Mouse (Mus musculus): ENCODE measurements at regions not wholly inside any gene's neighbourhood (a gene's known extent, or its start where the extent isn't known, plus 50 kb on each side); places are given as distances from the start of the nearest gene placed in this dataset.
"Not testable (repeated sequence)": the region's sequence is repeated elsewhere in the genome, so short reads cannot be mapped to it uniquely, and the experiment has no call there.

DNA sequence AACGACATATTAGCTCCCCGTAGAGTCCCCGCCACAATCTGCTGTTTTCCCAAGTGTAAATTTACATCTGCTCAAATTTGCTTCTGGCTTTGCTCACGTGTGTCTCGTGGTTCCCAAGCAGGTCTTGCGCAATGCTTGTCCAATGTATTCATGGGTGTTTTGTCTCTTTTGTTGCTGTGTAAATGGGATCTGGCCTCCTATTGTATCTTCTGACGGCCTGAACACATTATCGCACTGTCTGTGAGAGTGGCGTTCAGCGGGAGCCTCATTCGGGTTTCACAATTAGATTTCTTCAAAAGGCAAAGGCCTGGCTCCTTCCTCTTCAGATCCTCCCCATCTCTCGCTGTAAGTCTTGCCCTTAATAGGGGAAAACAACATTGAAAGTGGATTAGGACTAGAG lies 274.5 kb downstream of the Fam19a5 start:
- no peak for DNase-seq (ENCODE audit: low spot score in 2 of 2)
- intact Hi-C loops (cut with DNase I): no loop called here

DNA sequence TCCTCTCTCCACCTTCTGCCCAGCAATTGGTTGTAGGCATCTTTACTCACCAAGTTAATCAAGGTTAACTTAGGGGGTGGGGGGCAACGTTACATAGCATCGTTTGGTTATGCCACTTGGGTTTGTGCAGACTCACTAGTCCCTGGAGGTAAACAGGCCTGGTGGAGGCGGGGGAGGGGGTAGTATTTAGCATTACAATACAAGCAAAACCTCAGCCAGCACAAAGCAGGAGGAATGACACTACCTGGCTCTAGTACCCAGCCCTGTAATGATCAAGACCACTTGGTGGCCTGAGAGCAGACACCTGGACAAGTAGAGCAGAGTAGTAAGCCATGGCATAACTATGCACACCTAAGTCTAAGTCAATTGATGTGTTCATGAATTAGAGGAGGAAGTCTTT lies 298.0 kb downstream of the Fam19a5 start:
- DNase-seq (ENCODE audit: low spot score in 2 of 2): no peak
- intact Hi-C loops (cut with DNase I): no loop called here

DNA sequence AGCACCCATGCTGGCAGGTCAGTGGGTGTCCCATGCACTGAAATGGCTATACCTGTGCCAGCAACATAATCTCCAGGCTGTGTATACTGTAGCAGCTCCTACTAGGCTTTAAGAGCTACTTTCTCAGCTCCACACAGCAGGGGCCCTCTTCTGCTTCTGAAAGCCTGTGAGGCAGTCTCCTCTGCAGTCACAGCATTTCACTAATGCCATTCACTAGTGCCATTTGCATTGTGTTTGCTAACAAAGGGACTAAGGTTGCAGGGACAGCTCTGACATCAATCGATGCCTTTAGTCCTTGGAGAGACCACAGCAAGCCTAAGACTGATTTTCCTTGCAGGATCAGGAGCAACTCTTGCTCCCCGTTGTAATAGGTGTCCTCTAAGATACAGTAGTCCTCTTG lies 315.0 kb downstream of the Fam19a5 start:
- intact Hi-C loops (cut with DNase I): no loop called here

DNA sequence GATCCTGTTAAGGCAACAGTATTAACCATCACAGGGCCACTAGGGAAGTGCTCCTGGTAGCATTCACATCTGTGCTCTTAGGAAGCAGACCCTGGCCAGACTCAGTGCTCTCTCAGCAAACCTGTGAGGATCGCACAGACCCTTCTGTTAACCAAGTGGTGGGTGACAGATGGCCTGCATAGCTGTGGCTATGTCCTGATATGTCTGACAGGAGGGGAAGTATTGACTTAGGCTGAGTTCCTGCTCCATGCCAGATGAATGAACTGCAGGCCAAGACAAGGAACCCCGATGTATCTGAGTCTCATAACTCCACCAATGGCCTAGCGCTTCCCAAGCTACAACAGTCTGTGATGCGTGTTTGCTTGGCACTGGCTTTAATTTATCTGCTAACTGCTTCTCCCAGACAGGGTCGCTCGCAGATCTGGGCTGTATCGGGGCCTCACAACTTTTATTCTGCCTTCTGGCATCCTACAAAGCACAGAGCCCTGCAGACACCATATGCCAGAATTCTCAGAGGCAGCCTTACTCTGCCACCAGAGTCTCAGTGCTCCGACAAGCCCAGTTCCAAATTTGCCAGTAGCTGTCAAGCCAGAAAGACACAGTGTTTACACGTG lies 332.3 kb downstream of the Fam19a5 start:
- DNase-seq (ENCODE audit: low spot score in 2 of 2): peak in 1 of 2 experiments; percentile 3
- intact Hi-C loops (cut with DNase I): no loop called here

More for the DNA sequence above, 315.0 kb downstream of the Fam19a5 start:
- no peak for DNase-seq (ENCODE audit: low spot score in 2 of 2)

DNA sequence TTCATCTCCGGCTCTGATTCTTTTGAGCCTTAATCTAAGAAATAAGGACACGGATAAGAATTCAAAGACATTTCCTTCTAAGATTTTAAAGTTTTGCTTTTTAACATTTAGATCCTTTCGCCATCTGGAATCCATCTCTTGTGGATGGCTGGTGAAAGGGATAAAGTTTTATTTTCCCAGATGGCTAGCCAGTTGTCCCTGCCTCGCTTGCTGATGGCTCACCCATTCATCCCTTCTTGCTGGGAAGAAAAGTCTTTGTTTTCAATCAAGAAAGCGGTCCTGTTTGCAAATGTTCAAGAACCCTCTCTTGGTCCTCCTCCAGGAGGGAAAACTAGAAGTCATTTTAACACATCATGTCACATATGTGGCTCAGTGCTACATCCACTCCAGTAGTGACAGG lies 346.8 kb downstream of the Fam19a5 start:
- intact Hi-C loops (cut with DNase I): no loop called here
- no peak for DNase-seq (ENCODE audit: low spot score in 2 of 2)

DNA sequence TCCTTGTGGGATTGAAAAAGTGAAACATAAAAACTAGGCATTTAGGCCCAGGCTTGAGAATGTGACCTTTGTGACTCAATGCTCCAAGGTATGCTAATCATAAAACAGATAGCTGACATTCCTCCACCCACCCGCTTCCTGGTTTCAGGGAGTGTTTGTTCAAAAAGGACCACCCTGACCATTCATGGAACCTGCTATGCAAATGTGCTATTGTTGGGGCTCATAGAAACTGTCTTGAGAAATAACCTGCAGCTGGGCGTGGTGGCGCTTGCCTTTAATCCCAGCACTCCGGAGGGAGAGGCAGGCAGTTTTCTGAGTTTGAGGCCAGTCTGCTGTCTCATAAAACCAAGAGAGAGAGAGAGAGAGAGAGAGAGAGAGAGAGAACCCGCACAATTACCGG lies 350.8 kb downstream of the Fam19a5 start:
- DNase-seq (ENCODE audit: low spot score in 2 of 2); intact Hi-C loops (cut with DNase I): not testable (repeated sequence)

DNA sequence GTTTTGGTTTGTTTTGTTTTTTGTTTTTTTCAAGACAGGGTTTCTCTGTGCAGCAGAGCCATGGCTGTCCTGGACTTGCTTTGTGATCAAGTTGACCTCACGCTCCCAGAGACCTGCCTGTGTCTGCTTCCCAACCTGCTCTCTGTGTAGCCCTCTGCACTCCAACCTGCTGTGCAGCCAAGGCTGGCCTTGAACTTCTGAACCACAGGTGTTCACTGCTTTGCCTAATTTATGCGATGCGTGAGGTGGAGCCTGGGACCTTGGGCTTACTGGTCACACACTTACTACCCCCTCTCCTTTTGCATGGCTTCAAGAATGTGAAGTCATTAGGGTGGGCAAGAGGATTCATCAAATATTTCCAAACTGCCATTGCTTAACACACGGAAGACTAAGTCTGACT lies 354.6 kb downstream of the Fam19a5 start:
- DNase-seq (ENCODE audit: low spot score in 2 of 2): no peak
- intact Hi-C loops (cut with DNase I): no loop called here

DNA sequence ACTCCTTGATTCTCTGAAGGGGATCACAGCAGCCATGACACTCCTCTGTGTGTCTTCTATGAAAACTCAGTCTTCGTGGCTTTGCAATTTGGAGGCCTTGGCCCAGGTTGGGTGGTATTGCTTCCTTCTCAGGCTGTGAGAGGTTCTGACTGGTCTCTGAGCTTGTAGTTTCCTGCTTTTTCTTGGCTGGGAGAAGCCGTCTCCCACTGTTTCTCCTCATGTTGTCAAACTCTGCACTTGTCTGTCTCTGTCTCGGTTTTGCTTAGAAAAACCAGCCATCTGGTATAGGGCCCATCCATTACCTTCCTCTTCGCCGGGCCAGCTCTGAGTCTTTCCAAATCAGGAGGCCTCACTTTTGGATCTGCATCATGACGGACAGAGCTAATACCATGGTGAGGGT lies 360.3 kb downstream of the Fam19a5 start:
- DNase-seq (ENCODE audit: low spot score in 2 of 2): no peak
- intact Hi-C loops (cut with DNase I): no loop called here

DNA sequence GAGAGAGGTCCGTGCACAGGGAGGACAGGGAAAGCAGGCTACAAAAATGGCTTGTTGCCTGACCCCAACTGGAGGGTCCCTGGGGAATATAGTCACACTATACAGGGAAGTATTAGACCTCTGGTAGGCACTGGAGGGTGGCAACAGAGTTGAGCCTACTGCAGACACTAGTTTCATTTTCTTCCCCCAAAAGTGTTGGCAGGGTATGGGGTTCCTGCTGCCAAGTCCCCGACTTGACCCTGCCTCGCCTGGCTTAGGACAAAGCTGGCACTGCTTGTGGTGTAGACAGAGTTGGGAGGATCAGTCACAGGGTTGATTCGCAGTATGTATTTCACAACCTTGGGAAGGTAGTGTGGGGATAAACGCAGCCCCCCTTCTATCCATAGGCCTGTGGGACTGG lies 362.2 kb downstream of the Fam19a5 start:
- intact Hi-C loops (cut with DNase I): no loop called here
- DNase-seq (ENCODE audit: low spot score in 2 of 2): no peak

DNA sequence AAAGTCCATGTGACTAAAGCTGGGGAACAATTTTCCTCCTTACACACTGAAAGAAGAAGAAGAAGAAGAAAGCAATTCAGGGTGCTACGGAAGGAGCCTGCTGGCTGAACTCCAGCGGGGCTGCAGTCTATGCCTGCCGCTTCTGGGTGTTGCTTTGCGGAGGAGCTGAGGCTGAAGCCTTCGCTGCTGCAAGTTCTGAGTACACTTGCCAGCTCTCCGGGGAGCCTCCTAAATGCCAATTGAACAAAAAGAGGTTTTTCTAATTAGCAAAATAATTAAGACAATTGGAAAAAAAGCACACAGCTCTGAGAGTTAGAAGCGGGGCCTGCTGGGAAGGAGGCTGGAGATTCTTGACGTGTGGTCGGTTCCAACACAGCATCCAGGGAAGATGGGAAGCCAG lies 378.0 kb downstream of the Fam19a5 start:
- DNase-seq (ENCODE audit: low spot score in 2 of 2): peak in 1 of 2 experiments; percentile 63
- intact Hi-C loops (cut with DNase I): loop anchor here (10.0 kb wide), 1 partner anchor 297 kb away; no protein-coding TSS in a partner anchor

DNA sequence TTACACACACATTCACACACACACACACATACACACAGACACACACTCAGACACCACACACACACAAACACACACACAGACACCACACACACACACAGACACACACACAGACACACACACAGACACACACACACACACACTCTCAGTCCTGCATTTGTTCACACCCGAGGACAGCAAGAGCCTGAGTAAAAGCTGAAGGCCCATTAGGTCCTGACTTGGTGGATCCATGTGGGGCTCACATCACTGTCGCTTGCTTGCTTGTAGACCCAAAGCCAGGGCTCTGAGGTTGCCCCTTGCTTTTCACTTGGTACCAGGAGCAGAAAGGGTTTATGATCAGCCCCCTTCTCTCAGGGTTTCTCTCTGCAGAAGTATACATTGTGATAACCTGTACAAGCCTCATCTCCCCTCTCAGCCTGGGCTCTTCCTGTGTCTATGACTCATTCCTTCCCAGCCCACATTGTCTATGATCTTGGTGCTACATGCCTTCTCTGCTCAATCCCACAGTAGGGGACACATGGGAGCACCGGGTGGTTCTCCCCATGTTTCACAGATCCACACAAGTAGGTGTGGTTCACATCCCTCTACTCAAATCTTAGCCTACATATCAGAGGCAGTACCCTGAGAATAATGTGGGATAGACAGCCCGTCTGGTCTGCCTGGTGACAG lies 378.8 kb downstream of the Fam19a5 start:
- intact Hi-C loops (cut with DNase I): loop anchor here (10.0 kb wide), 1 partner anchor 298 kb away; no protein-coding TSS in a partner anchor
- no peak for DNase-seq (ENCODE audit: low spot score in 2 of 2)

DNA sequence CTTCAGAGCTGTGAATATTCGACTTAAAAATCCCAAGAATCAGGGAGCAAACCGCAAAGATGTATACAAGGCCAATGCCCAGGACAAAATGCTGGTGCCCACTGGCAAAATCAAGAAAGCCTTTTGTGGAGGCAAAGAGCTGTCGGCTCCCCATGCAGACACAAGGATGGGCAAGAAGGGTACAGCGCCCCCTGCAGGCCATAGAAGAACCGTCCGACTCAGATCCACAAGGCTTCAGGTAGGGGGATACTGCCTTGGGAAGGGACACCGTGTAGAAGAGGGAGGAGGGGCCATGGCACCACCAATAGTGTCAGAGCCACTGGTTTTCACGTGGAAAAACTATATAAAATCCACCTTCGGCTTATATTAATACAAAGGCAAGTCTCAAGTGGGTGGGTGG lies 379.8 kb downstream of the Fam19a5 start:
- peak; percentile 33 to 42 for DNase-seq (ENCODE audit: low spot score in 2 of 2)
- intact Hi-C loops (cut with DNase I): loop anchor here (10.0 kb wide), 1 partner anchor 299 kb away; no protein-coding TSS in a partner anchor

DNA sequence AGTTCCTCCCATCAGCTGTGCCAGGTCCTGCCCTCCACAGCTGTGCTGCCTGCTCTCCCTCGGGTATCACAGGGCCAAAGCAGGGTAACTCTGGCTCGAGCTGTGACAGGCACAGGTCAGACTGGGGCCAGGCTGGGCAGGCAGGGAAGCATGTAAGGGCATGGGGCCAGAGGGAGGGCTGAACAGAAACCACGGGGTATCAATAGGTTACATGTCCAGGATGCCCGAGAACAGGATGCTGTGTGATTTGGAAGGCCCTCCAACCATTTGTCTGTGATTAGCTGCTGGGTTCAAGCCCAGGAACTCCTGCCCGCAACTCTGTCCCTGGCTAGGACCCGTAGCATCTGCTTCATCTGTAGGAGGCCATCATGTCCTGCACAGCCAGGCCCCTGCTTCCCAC lies 391.9 kb downstream of the Fam19a5 start:
- intact Hi-C loops (cut with DNase I): no loop called here
- DNase-seq (ENCODE audit: low spot score in 2 of 2): no peak

DNA sequence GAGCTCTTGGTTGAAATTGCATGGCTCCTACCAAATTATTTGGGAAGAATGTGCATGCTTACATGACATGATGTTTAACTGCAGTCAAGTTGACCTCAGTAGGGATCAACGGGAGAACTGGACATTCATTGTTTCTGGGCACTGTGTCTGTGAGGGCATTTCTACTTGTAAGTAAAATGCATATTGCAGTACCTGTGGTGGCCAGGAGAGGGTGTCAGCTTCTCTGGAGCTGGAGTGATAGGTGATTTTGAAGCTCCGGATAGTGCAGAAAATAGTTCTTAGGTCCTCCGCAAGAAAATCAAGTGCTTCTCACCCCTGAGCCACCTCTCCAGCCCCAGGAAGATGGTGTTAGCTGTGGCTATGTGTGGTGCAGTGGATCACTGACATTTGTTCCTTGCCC lies 396.7 kb downstream of the Fam19a5 start:
- peak; percentile 57 to 69 for DNase-seq (ENCODE audit: low spot score in 2 of 2)
- intact Hi-C loops (cut with DNase I): loop anchor here (5.0 kb wide), 1 partner anchor 306 kb away; no protein-coding TSS in a partner anchor

DNA sequence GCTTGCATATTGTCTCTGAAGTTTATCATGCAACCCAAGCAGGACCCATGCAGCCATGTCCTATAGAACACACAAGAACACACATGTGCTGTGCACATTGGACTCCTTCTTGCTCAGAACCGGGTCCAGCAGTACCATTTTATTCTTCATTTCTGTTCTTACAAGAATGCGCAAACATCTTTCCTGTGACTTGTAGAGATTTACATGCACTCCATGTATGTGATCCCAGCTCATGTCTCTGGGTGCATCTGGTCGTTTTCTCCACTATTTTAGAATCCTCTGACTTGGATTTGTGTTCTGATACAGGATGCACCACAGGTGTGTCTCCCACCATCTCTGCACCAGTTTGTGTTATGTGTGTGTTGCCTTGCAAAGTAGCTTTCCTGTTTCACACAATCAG lies 408.4 kb downstream of the Fam19a5 start:
- DNase-seq (ENCODE audit: low spot score in 2 of 2): no peak
- intact Hi-C loops (cut with DNase I): no loop called here

DNA sequence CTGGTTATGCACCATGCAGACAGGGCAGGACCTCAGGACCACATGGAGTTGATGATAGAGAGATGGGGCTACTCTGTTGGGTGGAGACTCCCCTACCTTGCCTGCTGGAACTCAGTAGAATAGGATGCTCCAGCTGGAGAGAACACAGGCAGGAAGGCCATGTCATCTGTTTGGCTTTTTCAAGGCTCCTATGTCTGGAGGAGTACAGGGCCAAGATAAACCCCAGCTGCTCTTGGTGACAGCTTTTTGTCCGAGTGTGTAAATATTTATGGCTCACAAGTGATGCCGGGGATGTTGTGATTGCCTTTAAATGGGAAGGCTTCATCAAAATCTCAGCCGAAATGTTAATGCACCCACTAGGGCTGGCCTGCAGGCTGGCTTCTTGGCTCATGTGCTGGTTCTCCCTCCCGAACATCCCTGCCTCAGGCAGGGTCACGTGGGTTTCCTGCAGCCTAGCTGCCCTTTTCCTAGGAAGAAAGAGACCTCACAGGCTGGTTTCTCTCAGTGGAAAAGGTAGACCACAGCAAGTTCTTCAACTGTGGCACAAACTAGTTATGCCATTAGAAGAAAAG lies 411.7 kb downstream of the Fam19a5 start:
- intact Hi-C loops (cut with DNase I): no loop called here
- DNase-seq (ENCODE audit: low spot score in 2 of 2): no peak

DNA sequence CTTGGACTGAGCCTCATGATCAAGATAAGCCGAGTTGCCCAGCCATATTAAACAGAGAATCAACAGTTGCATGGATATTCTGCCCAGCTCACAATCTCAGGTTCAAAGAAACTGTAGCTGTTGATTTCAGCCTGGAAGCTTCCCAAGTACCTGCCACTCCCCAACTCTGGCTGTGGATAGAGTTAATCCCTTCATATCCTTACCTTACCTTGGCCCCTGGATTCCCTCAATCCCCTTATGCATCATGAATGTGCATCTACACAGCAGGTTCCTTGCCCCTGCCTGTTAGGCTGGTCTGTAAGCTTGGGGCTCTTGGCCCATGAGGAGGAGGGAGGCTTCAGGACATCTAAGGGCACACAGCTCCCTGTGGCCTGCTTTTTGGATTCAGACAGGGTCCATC lies 414.8 kb downstream of the Fam19a5 start:
- DNase-seq (ENCODE audit: low spot score in 2 of 2): no peak
- intact Hi-C loops (cut with DNase I): no loop called here

DNA sequence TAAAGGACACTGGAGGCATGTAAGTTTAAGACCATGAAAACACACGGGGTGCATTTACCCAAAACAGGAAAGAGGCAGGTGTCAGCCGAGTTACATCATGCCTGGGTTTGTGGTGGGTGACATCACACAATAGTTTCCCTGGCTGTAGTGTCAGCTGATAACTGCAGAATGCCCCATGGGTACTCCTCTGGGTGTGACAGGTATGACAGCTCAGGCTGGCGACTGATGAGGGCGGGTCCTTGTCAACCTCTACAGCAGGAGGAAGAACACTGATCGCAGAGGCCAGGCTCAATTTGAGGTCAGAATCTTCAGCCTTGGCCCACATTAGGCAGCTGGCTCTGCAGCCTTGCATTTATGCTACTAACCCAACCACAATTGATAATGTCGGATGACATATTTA lies 428.5 kb downstream of the Fam19a5 start:
- intact Hi-C loops (cut with DNase I): no loop called here

DNA sequence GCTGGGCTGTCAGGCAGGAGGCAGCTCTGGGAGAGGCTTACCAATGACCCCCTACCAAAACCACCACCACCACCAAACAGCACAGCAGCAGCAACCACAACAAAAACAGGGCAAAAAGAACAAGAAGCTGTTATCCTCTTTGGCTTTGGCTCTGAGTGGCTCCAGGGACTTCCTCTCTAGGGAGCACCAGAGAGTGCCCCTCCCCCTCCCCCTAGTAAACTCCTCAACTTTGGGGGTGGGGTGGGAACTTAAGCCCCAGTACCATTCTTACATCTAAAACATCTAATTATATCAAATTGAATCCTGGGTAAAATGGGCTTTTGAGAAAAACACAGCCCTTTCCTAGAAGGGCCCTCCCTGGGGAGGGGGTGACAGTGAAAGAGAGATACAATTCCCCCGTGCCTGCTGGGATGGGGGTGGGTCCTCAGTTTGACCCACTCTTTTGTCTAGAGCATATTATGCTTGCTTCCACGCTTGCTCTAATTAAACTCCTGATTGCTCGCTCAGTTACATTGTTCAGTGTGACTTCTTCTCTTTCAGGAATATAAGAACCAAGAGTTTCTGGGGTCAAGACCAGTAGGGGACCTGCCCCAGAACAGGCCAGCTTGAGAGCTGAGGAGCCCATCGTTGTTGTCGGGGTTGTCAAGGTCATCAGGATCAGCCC lies 443.4 kb downstream of the Fam19a5 start:
- intact Hi-C loops (cut with DNase I): no loop called here
- no peak for DNase-seq (ENCODE audit: low spot score in 2 of 2)

More for the DNA sequence above, 428.5 kb downstream of the Fam19a5 start:
- DNase-seq (ENCODE audit: low spot score in 2 of 2): no peak

DNA sequence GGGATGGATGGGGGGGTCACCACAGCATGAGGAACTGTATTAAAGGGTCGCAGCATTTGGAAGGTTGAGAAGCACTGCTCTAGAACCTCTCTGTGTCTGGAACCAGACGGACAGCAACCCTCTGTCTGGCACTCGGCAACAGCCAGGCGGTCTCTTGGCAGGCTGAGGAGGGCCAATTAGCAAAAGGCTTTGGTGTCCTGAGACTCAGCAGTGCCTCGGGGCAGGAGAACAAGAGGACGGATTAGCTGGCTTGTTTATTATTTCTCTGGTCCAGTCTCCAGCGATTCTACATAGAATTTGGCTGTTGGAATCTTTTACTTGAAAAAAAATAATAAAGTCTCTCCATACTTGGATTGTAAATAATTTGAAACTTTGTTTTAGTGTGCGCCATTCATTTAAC lies 450.4 kb downstream of the Fam19a5 start:
- intact Hi-C loops (cut with DNase I): no loop called here
- DNase-seq (ENCODE audit: low spot score in 2 of 2): peak in 1 of 2 experiments; percentile 15
